Mouse (Mus musculus) spleen, adult 2 months (tissue): ENCODE results near the gene Msantd3.

Experiments used
- CTCF ChIP-seq: fragments of 200-500 bp; IDR thresholded peaks from 2 replicates; pipeline ENCODE4 v1.5.1; 2011; ENCODE audit warnings: mild to moderate bottlenecking, inconsistent platforms; ENCODE audit not compliant: insufficient read depth, insufficient read length, insufficient replicate concordance; ENCODE audit errors: extremely low read depth
- POLR2A ChIP-seq: fragments of 200-500 bp; IDR thresholded peaks from 2 replicates; pipeline ENCODE4 v1.6.1; 2011; ENCODE audit warnings: low read depth, low read length, inconsistent platforms

- TF ChIP-seq POLR2A: no peak
- TF ChIP-seq CTCF: no peak
These were observed 46.5 kb downstream of the Msantd3 start for GRCm38 (mm10) chr4:48586099-48586821.
